Mouse (Mus musculus) heart, adult 8-10 months (tissue): ENCODE measurements around the gene Thpo. TPM values are rescaled to one million over a fixed set of nuclear protein-coding genes. Genes with fewer than 3 reads are reported as not detected.

Experiments
- total RNA-seq, 4 experiments: library from RNA; stranded (reverse); gene quantifications; 2 replicates each; pipeline ENCODE4 v1.2.4; 2022

The Thpo gene
- total RNA-seq, 4 experiments from 2014 or later: 0.27 to 0.31 (median 0.28) TPM; not detected in 1

Other genes with a start within 250 kb of the Thpo start
- 10 to 100 TPM; 50.5 to 59.7 (median 55.2) TPM for gene Eif2b5, start 235.7 kb downstream of the Thpo start, total RNA-seq
- 10 to 100 TPM; 45.9 to 51.0 (median 48.2) TPM for gene Dvl3, start 217.5 kb downstream of the Thpo start, total RNA-seq
- gene Ap2m1, start 199.0 kb downstream of the Thpo start, total RNA-seq: 100 to 1,000 TPM; 186 to 215 (median 203) TPM
- 10 to 100 TPM; 62.4 to 85.5 (median 78.0) TPM for gene Abcf3, start 185.9 kb downstream of the Thpo start, total RNA-seq
- under 1 TPM in 3 of 4 experiments, not detected in 1; 0.49 to 0.71 (median 0.69) TPM for gene Vwa5b2, start 145.0 kb downstream of the Thpo start, total RNA-seq
- gene Eef1akmt4, start 122.9 kb downstream of the Thpo start, total RNA-seq: 1 to 10 TPM; 5.9 to 8.2 (median 7.6) TPM
- gene Gm49333, start 122.9 kb downstream of the Thpo start, total RNA-seq: not detected
- gene Alg3, start 122.8 kb downstream of the Thpo start, total RNA-seq: 10 to 100 TPM in 1 of 4 experiments, 1 to 10 TPM in 3; 7.3 to 11.2 (median 8.9) TPM
- gene Camk2n2, start 113.2 kb downstream of the Thpo start, total RNA-seq: 1 to 10 TPM in 3 of 4 experiments, under 1 TPM in 1; 0.79 to 1.7 (median 1.3) TPM
- gene Ece2, start 104.7 kb downstream of the Thpo start, total RNA-seq: under 1 TPM; 0.63 to 0.90 (median 0.73) TPM
- 100 to 1,000 TPM; 198 to 209 (median 203) TPM for gene Psmd2, start 82.9 kb downstream of the Thpo start, total RNA-seq
- gene Eif4g1, start 66.2 kb downstream of the Thpo start, total RNA-seq: 100 to 1,000 TPM; 388 to 519 (median 472) TPM
- gene Fam131a, start 41.3 kb downstream of the Thpo start, total RNA-seq: 10 to 100 TPM; 26.2 to 47.4 (median 33.0) TPM
- 10 to 100 TPM in 1 of 4 experiments, 1 to 10 TPM in 3; 7.8 to 11.2 (median 9.1) TPM for gene Polr2h, start 16.8 kb downstream of the Thpo start, total RNA-seq
- gene Clcn2, start 16.8 kb downstream of the Thpo start, total RNA-seq: 1 to 10 TPM; 1.5 to 3.3 (median 2.1) TPM
- 1 to 10 TPM; 1.4 to 3.3 (median 2.9) TPM for gene Chrd, start 1.4 kb downstream of the Thpo start, total RNA-seq